Mouse (Mus musculus): ENCODE data around the gene Adap1.

The Adap1 gene

GRCm38 (mm10) chr5:139323260-139323924, 2.0 kb downstream of the Adap1 start:
- no peak for DNase-seq (ENCODE audit: low read depth)

- DNase-seq (ENCODE audit: low read depth) = no peak
Observed at GRCm38 (mm10) chr5:139321331-139321730, 4.1 kb downstream of the Adap1 start.

- no peak for DNase-seq (ENCODE audit: low read depth)
Observed at GRCm38 (mm10) chr5:139320424-139320823, 5.0 kb downstream of the Adap1 start.

GRCm38 (mm10) chr5:139317751-139318504, 7.5 kb downstream of the Adap1 start:
- DNase-seq (ENCODE audit: low read depth) = no peak

GRCm38 (mm10) chr5:139316982-139317675, 8.3 kb downstream of the Adap1 start:
- no peak for DNase-seq (ENCODE audit: low read depth)

- no peak for DNase-seq (ENCODE audit: low read depth)
Observed at GRCm38 (mm10) chr5:139314941-139315642, 10.3 kb downstream of the Adap1 start.

- no peak for DNase-seq (ENCODE audit: low read depth)
Observed at GRCm38 (mm10) chr5:139313536-139313935, 11.9 kb downstream of the Adap1 start.

GRCm38 (mm10) chr5:139311822-139312221, 13.6 kb downstream of the Adap1 start:
- DNase-seq (ENCODE audit: low read depth) = no peak

GRCm38 (mm10) chr5:139310477-139310876, 14.9 kb downstream of the Adap1 start:
- DNase-seq (ENCODE audit: low read depth) = no peak

GRCm38 (mm10) chr5:139309946-139310345, 15.5 kb downstream of the Adap1 start:
- no peak for DNase-seq (ENCODE audit: low read depth)

GRCm38 (mm10) chr5:139303646-139304061, 21.8 kb downstream of the Adap1 start:
- DNase-seq (ENCODE audit: low read depth) = no peak

- no peak for DNase-seq (ENCODE audit: low read depth)
Observed at GRCm38 (mm10) chr5:139302101-139302500, 23.3 kb downstream of the Adap1 start.

- DNase-seq (ENCODE audit: low read depth) = no peak
Observed at GRCm38 (mm10) chr5:139297745-139298144, 27.7 kb downstream of the Adap1 start.

GRCm38 (mm10) chr5:139297092-139297491, 28.3 kb downstream of the Adap1 start:
- no peak for DNase-seq (ENCODE audit: low read depth)

GRCm38 (mm10) chr5:139294089-139294488, 31.3 kb downstream of the Adap1 start:
- DNase-seq (ENCODE audit: low read depth) = no peak

- no peak for DNase-seq (ENCODE audit: low read depth)
Observed at GRCm38 (mm10) chr5:139291811-139292560, 33.4 kb downstream of the Adap1 start.

- DNase-seq (ENCODE audit: low read depth) = no peak
Observed at GRCm38 (mm10) chr5:139290467-139291259, 34.8 kb downstream of the Adap1 start.

GRCm38 (mm10) chr5:139288591-139288990, 36.8 kb downstream of the Adap1 start:
- no peak for DNase-seq (ENCODE audit: low read depth)

GRCm38 (mm10) chr5:139287787-139288186, 37.6 kb downstream of the Adap1 start:
- no peak for DNase-seq (ENCODE audit: low read depth)

GRCm38 (mm10) chr5:139287099-139287498, 38.3 kb downstream of the Adap1 start:
- no peak for DNase-seq (ENCODE audit: low read depth)
